Mouse (Mus musculus): Measurements from ENCODE around the gene Cwf19l1. TPM values are rescaled to one million over a fixed set of nuclear protein-coding genes. Genes with fewer than 3 reads are reported as not detected.

Gene Cwf19l1
- polyA plus RNA-seq, 1 experiment from 2014 or later, result 23.7 TPM

GRCm38 (mm10) chr19:44145702-44146567, 10.3 kb upstream of the Cwf19l1 start, which contains the start of gene Bloc1s2:
Bloc1s2 (minus strand) TSS chr19:44146446.
- H3K4me2 ChIP-seq (ENCODE audit: low read length), result peak within 1 kb of the TSS; percentile 79
- peak within 1 kb of the TSS; percentile 76 for H3K9ac ChIP-seq (ENCODE audit: low read depth, low read length)
- 2% methylated on average over 46 of the region's 46 CpGs for WGBS
- no peaks in the 10 kb centered on the region for H3K9me3 ChIP-seq (replicated peaks; ENCODE audit: low read length)
- H3K4me3 ChIP-seq (replicated peaks; ENCODE audit: low read depth, low read length), result peak within 1 kb of the TSS; percentile 75
- ATAC-seq (replicated peaks; ENCODE audit: low FRiP score, low read depth) (peak; percentile 85), DNase-seq (ENCODE audit: low spot score) (peak; percentile 87)
- no peaks in the 10 kb centered on the region for H3K27me3 ChIP-seq (ENCODE audit: insufficient read depth, low read length)
- peaks cover 5% of the 10 kb centered on the region; the same call in 1 of the 2 replicates for H3K4me1 ChIP-seq (replicated peaks; ENCODE audit: insufficient read depth, low read length)
- peak within 1 kb of the TSS; percentile 57; the same call in 1 of the 2 replicates for H3K27ac ChIP-seq
- TF ChIP-seq CTCF (IDR thresholded peaks at IDR 0.05; ENCODE audit: low read depth), result no peak
- peaks cover 22% of the 10 kb centered on the region for H3K36me3 ChIP-seq (ENCODE audit: insufficient read depth, low read length)

GRCm38 (mm10) chr19:44144366-44144765, 8.7 kb upstream of the Cwf19l1 start:
- Histone ChIP-seq H3K27me3 (ENCODE audit: insufficient read depth, low read length) (no peaks in the 10 kb centered on the region), H3K4me3 (replicated peaks; ENCODE audit: low read depth, low read length) (no peak overlapping the region), H3K4me2 (ENCODE audit: low read length) (no peak overlapping the region), H3K27ac (no peak overlapping the region), H3K9me3 (replicated peaks; ENCODE audit: low read length) (no peaks in the 10 kb centered on the region), H3K4me1 (replicated peaks; ENCODE audit: insufficient read depth, low read length) (peaks cover 5% of the 10 kb centered on the region; the same call in 1 of the 2 replicates), H3K9ac (ENCODE audit: low read depth, low read length) (no peak overlapping the region), H3K36me3 (ENCODE audit: insufficient read depth, low read length) (peaks cover 23% of the 10 kb centered on the region)
- WGBS, result 77% methylated on average over 9 of the region's 9 CpGs
- ATAC-seq (replicated peaks; ENCODE audit: low FRiP score, low read depth) (no peak), DNase-seq (ENCODE audit: low spot score) (no peak)
- no peak for TF ChIP-seq CTCF (IDR thresholded peaks at IDR 0.05; ENCODE audit: low read depth)

GRCm38 (mm10) chr19:44135960-44136485, 347 bp upstream of the Cwf19l1 start:
- Histone ChIP-seq H3K9ac (ENCODE audit: low read depth, low read length) (no peak overlapping the region), H3K4me3 (replicated peaks; ENCODE audit: low read depth, low read length) (peak overlapping the region; percentile 94), H3K36me3 (ENCODE audit: insufficient read depth, low read length) (peaks cover 13% of the 10 kb centered on the region; the same call in 1 of the 2 replicates), H3K27ac (no peak overlapping the region), H3K9me3 (replicated peaks; ENCODE audit: low read length) (no peaks in the 10 kb centered on the region), H3K4me2 (ENCODE audit: low read length) (peak overlapping the region; percentile 91), H3K27me3 (ENCODE audit: insufficient read depth, low read length) (no peaks in the 10 kb centered on the region), H3K4me1 (replicated peaks; ENCODE audit: insufficient read depth, low read length) (peaks cover 8% of the 10 kb centered on the region; the same call in 1 of the 2 replicates)
- TF ChIP-seq CTCF (IDR thresholded peaks at IDR 0.05; ENCODE audit: low read depth), result no peak
- DNase-seq (ENCODE audit: low spot score), result peak; percentile 8
- no peak for ATAC-seq (replicated peaks; ENCODE audit: low FRiP score, low read depth)
- 35% methylated on average over 7 of the region's 7 CpGs for WGBS

DNA sequence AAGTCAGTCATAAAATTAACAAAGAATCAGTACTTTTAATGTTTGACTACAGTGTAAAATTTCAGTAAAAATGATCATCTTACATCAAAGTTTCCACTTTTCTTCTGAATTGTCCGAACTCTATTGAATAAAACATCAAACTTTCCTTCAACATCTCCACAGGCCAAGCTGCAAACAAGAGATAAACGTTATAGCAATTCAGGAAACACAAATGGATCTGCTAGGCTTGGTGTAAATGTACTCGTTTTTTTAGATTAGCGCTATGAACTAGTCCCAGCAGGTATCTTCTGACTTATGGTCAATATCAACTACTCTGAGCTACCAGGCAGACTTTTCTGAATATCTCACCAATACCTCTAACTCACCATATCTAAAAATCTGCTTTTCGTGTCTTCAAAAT, 2.8 kb downstream of the Cwf19l1 start:
- Histone ChIP-seq H3K9ac (ENCODE audit: low read depth, low read length) (no peak overlapping the region), H3K9me3 (replicated peaks; ENCODE audit: low read length) (no peaks in the 10 kb centered on the region), H3K27me3 (ENCODE audit: insufficient read depth, low read length) (no peaks in the 10 kb centered on the region), H3K4me3 (replicated peaks; ENCODE audit: low read depth, low read length) (no peak overlapping the region), H3K36me3 (ENCODE audit: insufficient read depth, low read length) (peaks cover 32% of the 10 kb centered on the region; the same call in 1 of the 2 replicates), H3K27ac (no peak overlapping the region), H3K4me1 (replicated peaks; ENCODE audit: insufficient read depth, low read length) (peaks cover 8% of the 10 kb centered on the region; the same call in 1 of the 2 replicates), H3K4me2 (ENCODE audit: low read length) (no peak overlapping the region)
- ATAC-seq (replicated peaks; ENCODE audit: low FRiP score, low read depth) (no peak), DNase-seq (ENCODE audit: low spot score) (no peak)
- TF ChIP-seq CTCF (IDR thresholded peaks at IDR 0.05; ENCODE audit: low read depth), result no peak
- WGBS, result 92% methylated on average over 5 of the region's 5 CpGs

GRCm38 (mm10) chr19:44128560-44128959, 7.1 kb downstream of the Cwf19l1 start:
- WGBS, result 78% methylated on average over 2 of the region's 2 CpGs
- H3K36me3 ChIP-seq (ENCODE audit: insufficient read depth, low read length), result peaks cover 63% of the 10 kb centered on the region

GRCm38 (mm10) chr19:44127729-44128497, 7.8 kb downstream of the Cwf19l1 start:
- ATAC-seq (replicated peaks; ENCODE audit: low FRiP score, low read depth) (no peak), DNase-seq (ENCODE audit: low spot score) (no peak)
- Histone ChIP-seq H3K9ac (ENCODE audit: low read depth, low read length) (no peak overlapping the region), H3K4me2 (ENCODE audit: low read length) (no peak overlapping the region), H3K4me1 (replicated peaks; ENCODE audit: insufficient read depth, low read length) (no peaks in the 10 kb centered on the region), H3K27ac (no peak overlapping the region), H3K4me3 (replicated peaks; ENCODE audit: low read depth, low read length) (no peak overlapping the region), H3K27me3 (ENCODE audit: insufficient read depth, low read length) (no peaks in the 10 kb centered on the region), H3K9me3 (replicated peaks; ENCODE audit: low read length) (no peaks in the 10 kb centered on the region), H3K36me3 (ENCODE audit: insufficient read depth, low read length) (peaks cover 69% of the 10 kb centered on the region)
- no peak for TF ChIP-seq CTCF (IDR thresholded peaks at IDR 0.05; ENCODE audit: low read depth)
- 95% methylated on average over 10 of the region's 10 CpGs for WGBS

More at GRCm38 (mm10) chr19:44128560-44128959, 7.1 kb downstream of the Cwf19l1 start:
- TF ChIP-seq CTCF (IDR thresholded peaks at IDR 0.05; ENCODE audit: low read depth), result no peak
- Histone ChIP-seq H3K27ac (no peak overlapping the region), H3K4me1 (replicated peaks; ENCODE audit: insufficient read depth, low read length) (no peaks in the 10 kb centered on the region), H3K9me3 (replicated peaks; ENCODE audit: low read length) (no peaks in the 10 kb centered on the region), H3K27me3 (ENCODE audit: insufficient read depth, low read length) (no peaks in the 10 kb centered on the region), H3K4me3 (replicated peaks; ENCODE audit: low read depth, low read length) (no peak overlapping the region), H3K9ac (ENCODE audit: low read depth, low read length) (no peak overlapping the region), H3K4me2 (ENCODE audit: low read length) (no peak overlapping the region)
- no peak for DNase-seq (ENCODE audit: low spot score)
- ATAC-seq (replicated peaks; ENCODE audit: low FRiP score, low read depth), result no peak

Measured in kidney, postnatal 0 days (tissue).